Comparison of ENCODE assay signal across 9 mouse cellular contexts in the genomic region with DNA sequence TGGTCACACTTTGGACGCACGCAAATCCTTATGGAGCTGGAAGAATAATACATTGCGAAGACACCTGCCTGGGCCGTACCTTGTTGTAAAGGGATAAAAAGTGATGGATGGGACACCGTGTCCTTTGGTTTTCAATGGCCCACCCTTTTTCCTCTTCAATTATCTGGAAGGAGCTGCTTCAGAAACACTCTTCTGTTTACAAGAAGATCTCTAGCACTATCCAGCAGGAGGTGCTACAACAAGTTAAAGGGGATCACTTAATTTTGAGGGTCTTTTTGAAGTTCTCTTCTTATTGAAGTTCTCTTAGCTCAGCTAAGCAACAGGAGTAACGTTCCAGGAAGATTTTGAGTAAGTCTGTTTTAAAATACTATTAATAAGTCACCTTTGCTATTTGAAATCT.
A peak's percentile ranks its signal among the peaks of the same experiment; 100 is the strongest.
DNase-seq lines count a peak whose midpoint lies in the region; ATAC-seq and TF ChIP-seq lines count a peak whose summit lies in the region.
"Had no signal": no experiment of that assay in that cellular context is flagged by ENCODE, and none has a peak within 500 bp of the region (broad histone marks: within the 10 kb centered on the region; RNA-seq: fewer than 3 reads in every experiment).

No protein-coding gene starts in this region.

- no peak overlapping the region for H3K4me3 ChIP-seq in heart, postnatal 0 days (ENCODE audit: low read depth, low read length)
- H3K4me3 ChIP-seq in forebrain, postnatal 0 days (ENCODE audit: low read depth, low read length), result no peak overlapping the region
- H3K4me3 ChIP-seq in midbrain, embryonic 15.5 days, result 0 out of 2 replicates have a peak overlapping the region, but pooled peaks have one; percentile 73
- H3K4me3 ChIP-seq: liver, embryonic 13.5 days had no signal

- no peak for TF ChIP-seq EP300 in heart, postnatal 0 days (IDR thresholded peaks at IDR 0.05; ENCODE audit: low read depth)

- DNase-seq in heart, postnatal 0 days (ENCODE audit: low spot score), result peak; percentile 20
- no peak for DNase-seq in heart, postnatal 25 days (ENCODE audit: low spot score)
- DNase-seq in NIH3T3 (ENCODE audit: low read depth), result peak; percentile 15
- no peak for DNase-seq in forebrain, postnatal 0 days
- DNase-seq in gastrocnemius, postnatal 10 days, result no peak
- no peak for DNase-seq in urinary bladder, adult 18-20 months (ENCODE audit: low spot score in 2 of 2)
- DNase-seq: liver, embryonic 13.5 days had no signal

- H3K4me2 ChIP-seq in heart, postnatal 0 days (ENCODE audit: low read depth, low read length), result no peak overlapping the region
- H3K4me2 ChIP-seq in forebrain, postnatal 0 days (ENCODE audit: low read depth), result peak overlapping the region; percentile 88
- peak overlapping the region; percentile 89 for H3K4me2 ChIP-seq in midbrain, embryonic 15.5 days

- no peak overlapping the region for H3K27ac ChIP-seq in heart, postnatal 0 days (ENCODE audit: low read depth)
- no peak overlapping the region for H3K27ac ChIP-seq in forebrain, postnatal 0 days (ENCODE audit: low read depth, low read length)
- no peak overlapping the region for H3K27ac ChIP-seq in midbrain, embryonic 15.5 days
- H3K27ac ChIP-seq: liver, embryonic 13.5 days had no signal

- no peak overlapping the region for H3K9ac ChIP-seq in heart, postnatal 0 days (replicated peaks; ENCODE audit: low read depth, low read length)
- H3K9ac ChIP-seq in forebrain, postnatal 0 days, result no peak overlapping the region
- H3K9ac ChIP-seq in midbrain, embryonic 15.5 days, result no peak overlapping the region
- H3K9ac ChIP-seq: liver, embryonic 13.5 days had no signal

- H3K36me3 ChIP-seq in heart, postnatal 0 days (replicated peaks; ENCODE audit: control insufficient read depth, insufficient read depth, low read length), result no peaks in the 10 kb centered on the region
- no peaks in the 10 kb centered on the region for H3K36me3 ChIP-seq in forebrain, postnatal 0 days (ENCODE audit: insufficient read depth)
- no peaks in the 10 kb centered on the region for H3K36me3 ChIP-seq in midbrain, embryonic 15.5 days (replicated peaks)
- H3K36me3 ChIP-seq: liver, embryonic 13.5 days had no signal

- H3K27me3 ChIP-seq in heart, postnatal 0 days (ENCODE audit: control insufficient read depth, insufficient read depth, low read length), result no peaks in the 10 kb centered on the region
- no peaks in the 10 kb centered on the region for H3K27me3 ChIP-seq in forebrain, postnatal 0 days (ENCODE audit: insufficient read depth, low read length)
- no peaks in the 10 kb centered on the region for H3K27me3 ChIP-seq in midbrain, embryonic 15.5 days (replicated peaks)

- H3K9me3 ChIP-seq in heart, postnatal 0 days (replicated peaks; ENCODE audit: control insufficient read depth, low read length), result no peaks in the 10 kb centered on the region
- no peaks in the 10 kb centered on the region for H3K9me3 ChIP-seq in forebrain, postnatal 0 days (ENCODE audit: low read length)
- H3K9me3 ChIP-seq in midbrain, embryonic 15.5 days, result no peaks in the 10 kb centered on the region
- H3K9me3 ChIP-seq: liver, embryonic 13.5 days had no signal

- ATAC-seq in heart, postnatal 0 days (ENCODE audit: insufficient read depth, low read depth), result no peak
- ATAC-seq in forebrain, postnatal 0 days, result no peak
- no peak for ATAC-seq in midbrain, embryonic 15.5 days (replicated peaks)
- ATAC-seq in erythroblast, adult 5-6 weeks (replicated peaks; ENCODE audit: low FRiP score, poor library complexity, severe bottlenecking), result no peak

- intact Hi-C loops in heart, postnatal 25 days (cut with DNase I), result loop anchor here (5.0 to 10.0 kb wide), 2 partner anchors 202 to 250 kb away; no protein-coding TSS in a partner anchor

- peaks cover 20% of the 10 kb centered on the region for H3K4me1 ChIP-seq in heart, postnatal 0 days (ENCODE audit: control insufficient read depth, insufficient read depth)
- peaks cover 32% of the 10 kb centered on the region for H3K4me1 ChIP-seq in forebrain, postnatal 0 days (ENCODE audit: insufficient read depth)
- peaks cover 39% of the 10 kb centered on the region for H3K4me1 ChIP-seq in midbrain, embryonic 15.5 days

- 0 out of 2 replicates have a peak, but pooled peaks have one; percentile 4 for TF ChIP-seq CTCF in heart, postnatal 0 days (IDR thresholded peaks at IDR 0.05; ENCODE audit: low read depth)
- peak; percentile 31 for TF ChIP-seq CTCF in forebrain, postnatal 0 days (IDR thresholded peaks at IDR 0.05; ENCODE audit: low read depth)

- 81% methylated on average over 6 of the region's 6 CpGs for WGBS in heart, postnatal 0 days
- WGBS in forebrain, postnatal 0 days, result 50% methylated on average over 6 of the region's 6 CpGs
- 55% methylated on average over 6 of the region's 6 CpGs for WGBS in midbrain, embryonic 15.5 days

Comparison
In these comparisons a context has a peak if more than half of its experiments do, and no peak if none do; other contexts are left out.
1. DNase-seq: peak in heart, postnatal 0 days (single experiment) and NIH3T3 (single experiment); none in heart, postnatal 25 days (single experiment), forebrain, postnatal 0 days (single experiment), gastrocnemius, postnatal 10 days (single experiment) and urinary bladder, adult 18-20 months (0 of 2).